Mouse (Mus musculus): ENCODE measurements at regions not wholly inside any gene's neighbourhood (a gene's known extent, or its start where the extent isn't known, plus 50 kb on each side); places are given as distances from the start of the nearest gene placed in this dataset.

GRCm38 (mm10) chr11:114446075-114446616 lies 222.2 kb upstream of the Rpl38 start:
- DNase-seq (ENCODE audit: extremely low read depth, insufficient read length, low spot score), result no peak

- DNase-seq (ENCODE audit: extremely low read depth, insufficient read length, low spot score), result no peak
These were observed 224.1 kb upstream of the Rpl38 start for GRCm38 (mm10) chr11:114444211-114444610.

GRCm38 (mm10) chr11:114443444-114443843 lies 224.9 kb upstream of the Rpl38 start:
- DNase-seq (ENCODE audit: extremely low read depth, insufficient read length, low spot score), result no peak

- DNase-seq (ENCODE audit: extremely low read depth, insufficient read length, low spot score), result no peak
These were observed 229.0 kb upstream of the Rpl38 start for GRCm38 (mm10) chr11:114439314-114439713.

GRCm38 (mm10) chr11:114435788-114436187 lies 232.5 kb upstream of the Rpl38 start:
- no peak for DNase-seq (ENCODE audit: extremely low read depth, insufficient read length, low spot score)

GRCm38 (mm10) chr11:114433561-114433960 lies 234.8 kb upstream of the Rpl38 start:
- no peak for DNase-seq (ENCODE audit: extremely low read depth, insufficient read length, low spot score)

- no peak for DNase-seq (ENCODE audit: extremely low read depth, insufficient read length, low spot score)
These were observed 242.9 kb upstream of the Rpl38 start for GRCm38 (mm10) chr11:114425447-114425846.

GRCm38 (mm10) chr11:114423322-114423721 lies 245.0 kb upstream of the Rpl38 start:
- DNase-seq (ENCODE audit: extremely low read depth, insufficient read length, low spot score), result no peak

- DNase-seq (ENCODE audit: extremely low read depth, insufficient read length, low spot score), result no peak
These were observed 249.3 kb upstream of the Rpl38 start for GRCm38 (mm10) chr11:114419002-114419401.

GRCm38 (mm10) chr11:114416168-114416567 lies 252.2 kb upstream of the Rpl38 start:
- no peak for DNase-seq (ENCODE audit: extremely low read depth, insufficient read length, low spot score)

- DNase-seq (ENCODE audit: extremely low read depth, insufficient read length, low spot score), result no peak
These were observed 263.9 kb upstream of the Rpl38 start for GRCm38 (mm10) chr11:114404401-114404800.

GRCm38 (mm10) chr11:114402556-114403320 lies 265.6 kb upstream of the Rpl38 start:
- DNase-seq (ENCODE audit: extremely low read depth, insufficient read length, low spot score), result no peak

- no peak for DNase-seq (ENCODE audit: extremely low read depth, insufficient read length, low spot score)
These were observed 267.6 kb upstream of the Rpl38 start for GRCm38 (mm10) chr11:114400701-114401100.

- no peak for DNase-seq (ENCODE audit: extremely low read depth, insufficient read length, low spot score)
These were observed 276.2 kb upstream of the Rpl38 start for GRCm38 (mm10) chr11:114392161-114392560.

- DNase-seq (ENCODE audit: extremely low read depth, insufficient read length, low spot score), result no peak
These were observed 276.8 kb upstream of the Rpl38 start for GRCm38 (mm10) chr11:114391553-114391952.

- no peak for DNase-seq (ENCODE audit: extremely low read depth, insufficient read length, low spot score)
These were observed 281.2 kb upstream of the Rpl38 start for GRCm38 (mm10) chr11:114387091-114387490.

- no peak for DNase-seq (ENCODE audit: extremely low read depth, insufficient read length, low spot score)
These were observed 288.9 kb upstream of the Rpl38 start for GRCm38 (mm10) chr11:114379411-114379824.

GRCm38 (mm10) chr11:114375921-114376320 lies 292.4 kb upstream of the Rpl38 start:
- no peak for DNase-seq (ENCODE audit: extremely low read depth, insufficient read length, low spot score)

GRCm38 (mm10) chr11:114370708-114371107 lies 297.6 kb upstream of the Rpl38 start:
- DNase-seq (ENCODE audit: extremely low read depth, insufficient read length, low spot score), result no peak

GRCm38 (mm10) chr11:114367779-114368178 lies 300.5 kb upstream of the Rpl38 start:
- DNase-seq (ENCODE audit: extremely low read depth, insufficient read length, low spot score), result no peak

GRCm38 (mm10) chr11:114360946-114361345 lies 294.1 kb upstream of the Sdk2 start:
- DNase-seq (ENCODE audit: extremely low read depth, insufficient read length, low spot score), result no peak

- no peak for DNase-seq (ENCODE audit: extremely low read depth, insufficient read length, low spot score)
These were observed 293.5 kb upstream of the Sdk2 start for GRCm38 (mm10) chr11:114360321-114360720.

Measured in 3134 (cell line).